Mouse (Mus musculus): ENCODE measurements around the gene Ppm1j. TPM values are rescaled to one million over a fixed set of nuclear protein-coding genes. Genes with fewer than 3 reads are reported as not detected.

Ppm1j gene
- polyA plus RNA-seq (2014; fragmentation: Illumina TruSeq; extraction: RNeasy Lipid Tissue Mini Kit (QIAGEN cat#74804)), result not detected

DNA sequence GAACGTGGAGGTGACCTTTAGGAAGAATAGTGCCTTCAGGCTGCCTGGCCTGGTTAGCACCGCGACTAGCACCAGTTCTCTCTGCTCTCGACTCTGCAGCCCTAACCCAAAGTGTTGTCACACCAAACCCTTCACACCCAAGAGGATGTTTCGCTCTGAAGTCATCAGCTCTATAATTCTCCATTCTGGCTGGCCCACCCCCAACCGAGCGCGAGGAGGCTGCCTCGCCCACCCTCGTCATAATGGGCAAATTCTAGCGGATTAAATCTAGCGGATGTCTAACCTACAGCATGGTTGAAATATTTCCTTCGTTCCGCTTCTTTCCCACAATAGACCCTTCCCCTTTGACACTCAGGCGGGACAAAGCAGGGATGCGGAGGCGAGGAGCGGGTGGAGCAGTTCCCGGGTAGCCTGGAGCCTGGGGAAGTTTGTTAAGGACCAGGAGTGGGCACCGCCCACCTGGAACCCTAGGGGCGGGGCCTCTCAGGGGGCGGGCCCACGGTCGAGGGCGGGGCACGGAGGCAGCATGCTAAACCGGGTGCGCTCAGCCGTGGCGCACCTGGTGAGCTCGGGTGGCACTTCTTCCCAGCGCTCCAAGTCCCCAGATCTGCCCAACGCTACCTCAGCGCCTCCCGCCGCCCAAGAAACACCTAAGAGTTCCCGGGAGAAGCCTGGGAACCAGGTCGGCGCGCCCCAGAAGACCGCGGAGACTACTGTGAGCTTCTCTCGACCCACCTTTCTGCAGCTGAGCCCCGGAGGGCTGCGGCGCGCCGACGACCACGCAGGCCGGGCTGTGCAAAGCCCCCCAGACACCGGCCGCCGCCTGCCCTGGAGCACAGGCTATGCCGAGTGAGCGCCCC lies at the start of gene Ppm1j:
Ppm1j (plus strand) TSS at position 496 of the 860 bp plus-strand sequence.

GRCm38 (mm10) chr3:104781471-104781903 lies 631 bp downstream of the Ppm1j start, which contains the start of gene Fam19a3:
Fam19a3 (minus strand) TSS chr3:104781840.

DNA sequence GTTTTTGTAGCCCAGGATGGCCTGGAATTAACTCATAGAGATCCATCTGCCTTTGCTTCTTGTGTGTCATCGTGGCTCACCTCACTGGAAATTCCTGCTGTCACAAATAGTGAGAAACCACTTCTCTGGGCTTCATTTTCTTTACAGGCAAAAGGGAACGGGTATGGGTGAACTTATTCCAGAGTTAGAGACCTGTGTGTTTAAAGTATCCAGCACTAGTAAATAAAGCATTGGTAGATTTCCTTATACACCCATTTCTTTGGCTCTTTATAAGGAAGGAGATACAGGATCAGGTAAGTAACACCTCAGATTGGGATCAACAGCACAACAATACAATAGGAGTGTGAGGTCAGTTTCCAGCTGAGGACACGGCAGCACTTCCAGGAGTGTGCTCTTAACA lies 7.2 kb downstream of the Ppm1j start, which contains the start of gene Rhoc:
Rhoc (plus strand) TSS at position 301 of the 400 bp plus-strand sequence.

DNA sequence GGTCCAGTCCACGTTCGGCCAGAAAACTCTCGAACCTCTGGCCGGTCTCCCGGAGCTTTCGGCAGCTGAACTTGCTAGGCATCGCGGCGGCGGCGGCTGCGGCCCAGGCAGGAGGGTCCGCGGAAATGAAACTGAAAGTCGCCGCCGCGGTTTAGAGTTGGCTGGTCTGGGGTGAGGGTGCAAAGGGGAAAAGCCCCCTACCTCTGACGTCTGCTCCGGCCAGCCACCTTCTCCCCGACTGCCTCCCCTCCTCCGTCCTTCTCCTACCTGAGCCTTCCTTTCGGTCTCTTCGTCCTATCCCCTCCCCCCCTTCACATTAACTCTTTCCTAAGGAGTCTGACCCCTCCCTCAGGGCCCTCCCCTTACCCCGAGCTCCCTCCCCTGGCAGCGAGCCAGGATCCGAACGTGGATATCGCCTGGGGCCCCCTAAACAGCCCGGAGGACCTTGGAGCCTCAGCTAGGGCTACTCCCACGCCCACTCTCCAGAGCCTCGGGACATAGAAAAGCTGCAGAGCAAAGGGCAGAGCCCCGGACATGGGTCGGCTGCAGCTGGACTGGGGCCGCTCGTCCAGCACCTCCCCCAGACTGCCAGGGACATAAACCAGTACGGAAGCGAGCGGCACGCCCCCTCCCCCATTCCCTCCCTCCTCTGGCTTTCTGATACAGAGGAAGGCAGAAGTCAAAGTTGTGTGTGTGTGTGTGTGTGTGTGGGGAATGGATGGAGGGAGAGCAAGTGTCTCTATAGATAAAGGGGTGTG lies 37.3 kb downstream of the Ppm1j start, which contains the start of gene Mov10:
Mov10 (minus strand) TSS at position 573 of the 758 bp plus-strand sequence.

Other genes starting within 250 kb of the Ppm1j start
- gene Slc16a1, start 142.4 kb upstream of the Ppm1j start, polyA plus RNA-seq (2014; fragmentation: Illumina TruSeq; extraction: RNeasy Lipid Tissue Mini Kit (QIAGEN cat#74804)), result 90.7 TPM
- not detected for gene Fam19a3, start 784 bp downstream of the Ppm1j start, polyA plus RNA-seq (2014; fragmentation: Illumina TruSeq; extraction: RNeasy Lipid Tissue Mini Kit (QIAGEN cat#74804))
- 16.5 TPM for gene Rhoc, start 7.3 kb downstream of the Ppm1j start, polyA plus RNA-seq (2014; fragmentation: Illumina TruSeq; extraction: RNeasy Lipid Tissue Mini Kit (QIAGEN cat#74804))
- gene Mov10, start 37.5 kb downstream of the Ppm1j start, polyA plus RNA-seq (2014; fragmentation: Illumina TruSeq; extraction: RNeasy Lipid Tissue Mini Kit (QIAGEN cat#74804)), result 1.4 TPM
- 85.1 TPM for gene St7l, start 82.9 kb downstream of the Ppm1j start, polyA plus RNA-seq (2014; fragmentation: Illumina TruSeq; extraction: RNeasy Lipid Tissue Mini Kit (QIAGEN cat#74804))
- gene Capza1, start 83.4 kb downstream of the Ppm1j start, polyA plus RNA-seq (2014; fragmentation: Illumina TruSeq; extraction: RNeasy Lipid Tissue Mini Kit (QIAGEN cat#74804)), result 275 TPM
- gene Wnt2b, start 180.9 kb downstream of the Ppm1j start, polyA plus RNA-seq (2014; fragmentation: Illumina TruSeq; extraction: RNeasy Lipid Tissue Mini Kit (QIAGEN cat#74804)), result 25.6 TPM